Mouse (Mus musculus): ENCODE data around the gene Nectin2. TPM values are rescaled to one million over a fixed set of nuclear protein-coding genes. Genes with fewer than 3 reads are reported as not detected.
A peak's percentile ranks its signal among the peaks of the same experiment; 100 is the strongest.

Gene Nectin2
- total and polyA plus RNA-seq, 3 experiments, result 29.4 to 41.4 (median 30.2) TPM

- DNase-seq, result peak in 1 of 2 experiments; percentile 41
- Histone ChIP-seq H3K9ac (ENCODE audit: low read depth, low read length) (peak overlapping the region; percentile 91), H3K27ac (peak overlapping the region; percentile 96), H3K4me1 (ENCODE audit: control insufficient read depth, insufficient read depth, low read length) (peaks cover 17% of the 10 kb centered on the region), H3K79me2 (replicated peaks; ENCODE audit: control insufficient read depth, insufficient read depth, low read length) (no peaks in the 10 kb centered on the region; the same call in 1 of the 2 replicates), H3K4me3 (peak overlapping the region; percentile 93), H3K27me3 (ENCODE audit: control insufficient read depth, insufficient read depth, low read length) (no peaks in the 10 kb centered on the region), H3K36me3 (ENCODE audit: control insufficient read depth, insufficient read depth, low read length) (peaks cover 6% of the 10 kb centered on the region)
- TF ChIP-seq POLR2A (IDR thresholded peaks at IDR 0.05; ENCODE audit: insufficient read depth, low read depth, low read length) (peak; percentile 31; the same call in 1 of the 2 replicates), CTCF (IDR thresholded peaks at IDR 0.05) (no peak), EP300 (IDR thresholded peaks at IDR 0.05; ENCODE audit: insufficient read depth, low read depth, low read length) (peak; percentile 66; the same call in 1 of the 2 replicates)
- intact Hi-C loops (cut with DNase I), result loop anchor here (2.0 kb wide), 1 partner anchor 13 kb away; no protein-coding TSS in a partner anchor
- 45% methylated on average over 14 of the region's 14 CpGs for WGBS
These were observed 18.0 kb upstream of the Nectin2 start for GRCm38 (mm10) chr7:19768251-19768650.

- intact Hi-C loops (cut with DNase I), result no loop called here
- peaks cover 12% of the 10 kb centered on the region for H3K36me3 ChIP-seq (ENCODE audit: control insufficient read depth, insufficient read depth, low read length)
- no peak for TF ChIP-seq EP300 (IDR thresholded peaks at IDR 0.05; ENCODE audit: insufficient read depth, low read depth, low read length)
- no peak for TF ChIP-seq CTCF (IDR thresholded peaks at IDR 0.05)
- TF ChIP-seq POLR2A (IDR thresholded peaks at IDR 0.05; ENCODE audit: insufficient read depth, low read depth, low read length), result no peak
- H3K79me2 ChIP-seq (replicated peaks; ENCODE audit: control insufficient read depth, insufficient read depth, low read length), result no peaks in the 10 kb centered on the region; the same call in 1 of the 2 replicates
- 46% methylated on average over 9 of the region's 9 CpGs for WGBS
- H3K9ac ChIP-seq (ENCODE audit: low read depth, low read length), result no peak overlapping the region
- peaks cover 17% of the 10 kb centered on the region for H3K4me1 ChIP-seq (ENCODE audit: control insufficient read depth, insufficient read depth, low read length)
- no peak overlapping the region for H3K4me3 ChIP-seq
- H3K27ac ChIP-seq, result peak overlapping the region; percentile 69
- no peaks in the 10 kb centered on the region for H3K27me3 ChIP-seq (ENCODE audit: control insufficient read depth, insufficient read depth, low read length)
- peak in 1 of 2 experiments; percentile 52 for DNase-seq
These were observed 14.3 kb upstream of the Nectin2 start for GRCm38 (mm10) chr7:19764581-19764980.

GRCm38 (mm10) chr7:19763829-19764477 is 13.7 kb upstream of the Nectin2 start:
- peak; percentile 52 to 67 for DNase-seq

GRCm38 (mm10) chr7:19762283-19762682 is 12.0 kb upstream of the Nectin2 start:
- peaks cover 15% of the 10 kb centered on the region for H3K36me3 ChIP-seq (ENCODE audit: control insufficient read depth, insufficient read depth, low read length)

More at GRCm38 (mm10) chr7:19763829-19764477, 13.7 kb upstream of the Nectin2 start:
- 45% methylated on average over 13 of the region's 13 CpGs for WGBS
- peaks cover 15% of the 10 kb centered on the region for H3K36me3 ChIP-seq (ENCODE audit: control insufficient read depth, insufficient read depth, low read length)
- no peak for TF ChIP-seq CTCF (IDR thresholded peaks at IDR 0.05)
- TF ChIP-seq POLR2A (IDR thresholded peaks at IDR 0.05; ENCODE audit: insufficient read depth, low read depth, low read length), result no peak
- TF ChIP-seq EP300 (IDR thresholded peaks at IDR 0.05; ENCODE audit: insufficient read depth, low read depth, low read length), result peak; percentile 70; the same call in 1 of the 2 replicates
- no peaks in the 10 kb centered on the region for H3K27me3 ChIP-seq (ENCODE audit: control insufficient read depth, insufficient read depth, low read length)
- H3K9ac ChIP-seq (ENCODE audit: low read depth, low read length), result no peak overlapping the region
- H3K79me2 ChIP-seq (replicated peaks; ENCODE audit: control insufficient read depth, insufficient read depth, low read length), result no peaks in the 10 kb centered on the region; the same call in 1 of the 2 replicates
- intact Hi-C loops (cut with DNase I), result no loop called here
- peaks cover 17% of the 10 kb centered on the region for H3K4me1 ChIP-seq (ENCODE audit: control insufficient read depth, insufficient read depth, low read length)
- H3K27ac ChIP-seq, result peak overlapping the region; percentile 69
- no peak overlapping the region for H3K4me3 ChIP-seq

GRCm38 (mm10) chr7:19760021-19760420 is 9.7 kb upstream of the Nectin2 start:
- WGBS, result 34% methylated on average over 13 of the region's 13 CpGs
- Histone ChIP-seq H3K36me3 (ENCODE audit: control insufficient read depth, insufficient read depth, low read length) (peaks cover 20% of the 10 kb centered on the region), H3K4me3 (no peak overlapping the region), H3K27ac (peak overlapping the region; percentile 62), H3K9ac (ENCODE audit: low read depth, low read length) (peak overlapping the region; percentile 44), H3K79me2 (replicated peaks; ENCODE audit: control insufficient read depth, insufficient read depth, low read length) (no peaks in the 10 kb centered on the region), H3K27me3 (ENCODE audit: control insufficient read depth, insufficient read depth, low read length) (no peaks in the 10 kb centered on the region), H3K4me1 (ENCODE audit: control insufficient read depth, insufficient read depth, low read length) (peaks cover 22% of the 10 kb centered on the region)
- intact Hi-C loops (cut with DNase I), result no loop called here
- TF ChIP-seq EP300 (IDR thresholded peaks at IDR 0.05; ENCODE audit: insufficient read depth, low read depth, low read length), result peak; percentile 26; the same call in 1 of the 2 replicates
- 0 out of 2 replicates have a peak, but pooled peaks have one; percentile 47 for TF ChIP-seq POLR2A (IDR thresholded peaks at IDR 0.05; ENCODE audit: insufficient read depth, low read depth, low read length)
- TF ChIP-seq CTCF (IDR thresholded peaks at IDR 0.05), result 0 out of 2 replicates have a peak, but pooled peaks have one; percentile 3
- peak; percentile 44 to 52 for DNase-seq

More at GRCm38 (mm10) chr7:19762283-19762682, 12.0 kb upstream of the Nectin2 start:
- WGBS, result 66% methylated on average over 11 of the region's 11 CpGs
- TF ChIP-seq POLR2A (IDR thresholded peaks at IDR 0.05; ENCODE audit: insufficient read depth, low read depth, low read length), result no peak
- TF ChIP-seq EP300 (IDR thresholded peaks at IDR 0.05; ENCODE audit: insufficient read depth, low read depth, low read length), result no peak
- no peak for TF ChIP-seq CTCF (IDR thresholded peaks at IDR 0.05)
- H3K27ac ChIP-seq, result no peak overlapping the region; the same call in 1 of the 2 replicates
- no peaks in the 10 kb centered on the region for H3K27me3 ChIP-seq (ENCODE audit: control insufficient read depth, insufficient read depth, low read length)
- H3K79me2 ChIP-seq (replicated peaks; ENCODE audit: control insufficient read depth, insufficient read depth, low read length), result no peaks in the 10 kb centered on the region; the same call in 1 of the 2 replicates
- H3K4me3 ChIP-seq, result no peak overlapping the region
- DNase-seq, result no peak
- H3K4me1 ChIP-seq (ENCODE audit: control insufficient read depth, insufficient read depth, low read length), result peaks cover 13% of the 10 kb centered on the region
- intact Hi-C loops (cut with DNase I), result no loop called here
- H3K9ac ChIP-seq (ENCODE audit: low read depth, low read length), result no peak overlapping the region

GRCm38 (mm10) chr7:19758623-19759022 is 8.3 kb upstream of the Nectin2 start:
- Histone ChIP-seq H3K4me1 (ENCODE audit: control insufficient read depth, insufficient read depth, low read length) (peaks cover 22% of the 10 kb centered on the region), H3K79me2 (replicated peaks; ENCODE audit: control insufficient read depth, insufficient read depth, low read length) (no peaks in the 10 kb centered on the region), H3K9ac (ENCODE audit: low read depth, low read length) (no peak overlapping the region), H3K36me3 (ENCODE audit: control insufficient read depth, insufficient read depth, low read length) (peaks cover 20% of the 10 kb centered on the region), H3K27ac (no peak overlapping the region), H3K27me3 (ENCODE audit: control insufficient read depth, insufficient read depth, low read length) (no peaks in the 10 kb centered on the region), H3K4me3 (no peak overlapping the region)
- intact Hi-C loops (cut with DNase I), result no loop called here
- 85% methylated on average over 13 of the region's 13 CpGs for WGBS
- TF ChIP-seq CTCF (IDR thresholded peaks at IDR 0.05) (no peak), POLR2A (IDR thresholded peaks at IDR 0.05; ENCODE audit: insufficient read depth, low read depth, low read length) (no peak), EP300 (IDR thresholded peaks at IDR 0.05; ENCODE audit: insufficient read depth, low read depth, low read length) (no peak)
- DNase-seq, result no peak
